Mouse (Mus musculus): ENCODE measurements around the gene Col5a1.

DNA sequence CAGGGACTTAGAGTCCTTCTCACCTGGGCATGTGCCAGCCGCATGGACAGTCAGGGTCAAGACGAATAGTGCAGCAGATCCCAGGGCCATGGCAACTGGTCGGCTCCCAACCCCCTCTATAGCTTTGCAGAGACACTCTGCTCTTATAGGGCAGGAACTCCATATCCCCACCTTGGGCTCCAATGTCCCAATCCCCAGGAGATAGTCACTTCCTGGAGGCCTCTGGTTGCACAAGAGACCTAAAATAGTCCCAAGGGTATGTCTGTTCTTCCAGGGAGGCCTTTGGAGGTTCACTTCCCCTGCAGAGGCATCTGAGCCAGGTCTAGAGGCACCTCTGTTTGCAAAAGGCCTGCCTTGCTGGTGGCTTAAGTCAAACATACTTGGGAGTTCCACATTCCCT, 198.5 kb downstream of the Col5a1 start, which contains the start of gene Fcnb:
- TF ChIP-seq CTCF (IDR thresholded peaks at IDR 0.05; ENCODE audit: insufficient read depth, low read depth, low read length) = no peak
- TF ChIP-seq POLR2A (IDR thresholded peaks at IDR 0.05; ENCODE audit: insufficient read depth, low read depth, low read length) = no peak

All from olfactory bulb, adult 2 months (tissue).